Mouse (Mus musculus) retina, postnatal 7 days (tissue): ENCODE results near the gene Mical3.

Experiments
- DNase-seq: peaks from one replicate; pipeline ENCODE4 v3.0.0-alpha.2; 2012; ENCODE audit warnings: low read depth, low spot score

The Mical3 gene

DNA sequence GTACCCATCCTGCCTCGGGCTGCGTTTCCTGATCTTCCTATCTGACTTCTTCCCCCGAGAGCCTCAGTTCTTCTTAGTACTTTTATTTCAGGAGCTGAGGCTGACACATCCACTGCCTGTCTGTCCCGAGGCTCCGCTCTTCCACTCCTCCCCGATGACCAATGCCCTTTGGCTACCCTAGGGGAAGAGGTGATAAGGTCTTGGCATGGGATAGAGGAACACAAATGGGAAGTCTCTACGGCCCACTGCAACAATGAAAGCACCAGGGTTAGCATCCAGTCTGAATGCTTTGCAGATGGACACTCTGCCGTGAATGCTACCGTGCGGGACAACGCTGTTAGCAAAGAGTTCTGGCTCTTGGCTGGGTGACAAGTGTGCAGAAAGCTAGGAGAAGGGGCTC lies 116.5 kb downstream of the Mical3 start:
- DNase-seq: no peak

DNA sequence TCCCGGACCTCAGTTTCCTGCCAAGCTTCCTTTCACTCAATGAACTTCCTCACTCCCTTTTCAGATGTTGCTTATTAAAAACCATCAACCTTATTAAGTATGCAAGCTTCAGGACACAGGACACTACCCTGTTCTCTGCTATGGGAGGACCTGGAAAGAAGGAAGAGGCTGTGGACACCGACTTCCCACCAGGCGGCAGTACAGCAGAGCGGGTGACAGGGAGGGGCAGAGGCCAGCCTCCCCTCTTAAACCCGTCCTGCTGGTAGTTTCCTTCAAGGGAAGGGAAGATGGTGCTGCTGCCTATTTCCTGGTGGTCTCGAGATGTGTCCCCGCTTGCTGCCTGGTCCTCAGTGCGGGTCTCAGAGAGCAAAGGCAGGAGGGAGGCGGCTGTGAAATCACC lies 117.0 kb downstream of the Mical3 start:
- peak; percentile 11 for DNase-seq

GRCm38 (mm10) chr6:121011709-121012108 lies 119.1 kb downstream of the Mical3 start:
- DNase-seq: no peak

DNA sequence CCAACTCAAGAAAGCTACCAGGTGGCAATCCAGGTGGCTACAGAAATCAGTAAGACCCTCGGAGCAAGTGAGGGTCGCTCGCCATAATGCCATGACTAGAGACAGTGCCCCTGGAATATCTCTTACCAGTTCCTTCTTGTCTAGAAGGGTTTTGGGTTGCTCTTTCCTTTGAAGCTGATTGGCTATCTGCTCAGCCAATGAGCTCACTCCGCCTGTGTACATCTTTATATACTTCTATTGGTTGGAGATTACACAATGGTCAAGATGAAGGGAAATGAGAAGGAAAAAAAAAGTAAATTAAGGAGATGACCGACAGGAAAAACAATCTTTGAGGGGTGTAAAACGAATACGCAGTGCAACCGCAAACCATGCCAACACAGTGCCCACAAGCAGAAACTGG lies 121.1 kb downstream of the Mical3 start:
- no peak for DNase-seq

GRCm38 (mm10) chr6:121004959-121005358 lies 125.8 kb downstream of the Mical3 start:
- DNase-seq: no peak

DNA sequence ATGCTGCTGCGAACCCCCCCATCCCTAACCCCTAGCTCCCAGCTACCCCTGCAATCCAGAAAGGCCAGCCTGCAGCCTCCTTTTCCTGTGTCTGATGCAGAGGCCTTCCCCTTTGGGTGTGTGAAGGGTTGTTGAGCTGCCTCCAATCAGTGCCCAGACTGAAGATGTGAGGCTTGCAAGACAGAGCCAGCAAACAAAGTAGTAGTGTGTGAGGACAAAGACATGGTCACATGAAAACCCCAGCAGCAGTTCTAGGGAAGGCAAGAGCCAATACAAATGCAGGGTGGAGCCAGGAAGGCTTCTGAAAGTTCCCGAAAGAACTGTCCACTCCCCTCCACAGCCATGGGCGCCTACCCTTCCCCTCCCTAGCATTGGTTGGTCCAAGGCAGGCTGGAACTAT lies 127.8 kb downstream of the Mical3 start:
- no peak for DNase-seq

DNA sequence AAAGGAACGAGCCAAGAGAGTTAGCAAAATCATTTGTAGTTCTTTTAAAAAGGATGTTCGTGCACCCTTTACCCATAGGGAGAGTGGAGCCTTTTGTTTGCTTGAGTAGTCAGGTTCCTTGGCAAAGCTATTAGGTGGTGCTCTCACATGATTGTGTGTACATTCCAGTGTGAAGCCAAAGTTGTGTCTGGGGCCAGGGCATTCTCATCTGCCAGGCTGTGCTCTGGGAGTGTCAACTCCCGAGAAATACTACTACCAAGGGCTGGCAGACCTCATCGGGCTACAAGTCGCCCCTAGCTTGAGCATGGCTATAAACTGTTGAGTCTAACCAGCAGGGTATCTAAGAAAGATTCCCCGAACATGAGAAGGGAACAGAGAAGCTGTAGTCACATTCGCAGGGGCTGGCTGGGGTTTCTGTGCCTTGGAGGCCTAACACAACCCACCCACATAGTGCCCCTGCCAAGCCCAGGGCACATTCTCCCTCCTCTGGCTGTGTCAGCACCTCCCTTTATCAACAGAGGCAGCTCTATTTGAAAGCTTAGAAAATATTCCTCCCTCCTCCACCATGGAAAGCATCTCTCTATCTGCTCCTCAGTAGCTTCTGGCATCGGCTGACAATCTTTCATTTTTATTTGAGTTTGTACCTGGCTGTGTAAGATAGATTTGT lies 130.8 kb downstream of the Mical3 start:
- no peak for DNase-seq

GRCm38 (mm10) chr6:120999087-120999486 lies 131.7 kb downstream of the Mical3 start:
- DNase-seq: no peak

DNA sequence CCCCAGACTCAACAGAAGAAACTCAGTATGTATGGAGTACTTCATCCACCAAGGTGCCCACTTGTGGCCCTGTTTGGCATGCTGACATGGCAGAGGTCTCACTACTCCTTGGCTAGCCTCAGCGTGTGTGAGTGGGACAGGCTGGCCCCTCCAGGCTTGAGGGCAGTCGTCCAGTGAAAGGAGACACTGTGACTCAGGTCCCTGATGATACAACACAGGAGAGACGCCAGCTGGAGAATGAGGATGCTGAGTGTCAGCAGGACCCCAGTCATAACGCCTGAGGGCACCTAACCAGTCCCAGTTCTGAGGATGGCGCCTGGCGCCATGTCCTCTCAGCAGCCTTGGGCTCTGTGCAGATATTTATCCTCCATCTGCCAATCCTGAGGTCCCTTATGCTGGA lies 134.2 kb downstream of the Mical3 start:
- DNase-seq: no peak

- no peak for DNase-seq
Measured at GRCm38 (mm10) chr6:120995541-120995940, 135.3 kb downstream of the Mical3 start.

DNA sequence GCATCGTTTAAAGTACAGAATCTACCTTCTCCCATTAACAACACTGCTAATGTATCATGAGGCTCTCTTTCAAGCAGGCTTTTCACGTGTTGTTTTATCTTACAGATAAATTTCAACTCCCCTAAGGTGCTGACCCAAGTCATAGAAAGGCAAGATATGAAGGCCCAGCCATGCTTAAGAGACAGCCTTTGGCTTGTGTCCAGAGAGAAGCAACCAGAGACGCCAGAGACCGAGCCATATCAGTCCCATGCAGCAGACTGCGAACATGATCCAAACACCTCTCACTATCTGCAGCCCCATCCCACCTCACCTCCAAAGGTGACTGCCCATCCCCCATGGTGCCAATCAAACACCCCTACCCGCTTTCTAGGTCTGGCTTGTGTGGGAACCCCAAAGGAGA lies 138.9 kb downstream of the Mical3 start:
- no peak for DNase-seq

GRCm38 (mm10) chr6:120987571-120988084 lies 143.2 kb downstream of the Mical3 start:
- DNase-seq: no peak

DNA sequence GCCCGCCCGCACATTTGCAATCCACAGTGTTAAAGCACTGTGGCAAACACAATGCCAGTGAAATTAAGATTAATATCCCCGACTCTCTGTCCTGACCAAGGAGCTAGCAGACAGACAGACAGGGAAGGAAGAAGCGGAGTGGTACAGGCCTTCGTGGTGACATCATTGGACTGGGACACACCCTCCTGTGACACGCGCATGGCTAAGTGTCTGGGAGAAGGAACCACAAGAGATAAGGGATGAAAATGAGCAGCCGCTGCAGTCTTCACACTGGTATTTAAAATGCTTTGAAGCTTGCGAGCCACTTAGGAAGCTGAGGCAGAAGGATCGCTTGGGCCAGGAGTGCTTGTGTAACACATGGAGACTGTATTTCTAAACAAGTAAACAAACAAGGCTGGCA lies 143.6 kb downstream of the Mical3 start:
- no peak for DNase-seq

DNA sequence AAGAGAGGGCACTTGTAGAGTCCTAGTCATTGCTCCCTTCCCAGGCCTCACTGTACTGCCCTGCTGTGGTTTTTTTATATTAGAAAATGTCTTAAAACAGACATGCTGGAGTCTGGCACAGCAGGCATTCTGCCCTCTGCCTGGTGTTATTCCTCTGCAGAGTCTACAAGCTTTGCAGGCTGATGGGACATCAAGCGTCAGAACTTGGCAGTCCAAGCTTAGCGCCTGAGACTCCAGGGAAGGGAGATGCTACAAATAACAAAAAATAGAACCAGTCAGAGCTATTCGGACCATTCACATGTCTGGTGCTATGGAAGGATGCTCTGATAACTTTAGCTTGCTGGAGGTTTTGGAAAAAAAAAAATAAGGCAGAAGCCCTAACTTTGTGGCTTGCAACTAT lies 144.6 kb downstream of the Mical3 start:
- DNase-seq: no peak

GRCm38 (mm10) chr6:120982314-120982713 lies 148.5 kb downstream of the Mical3 start:
- DNase-seq: no peak

- no peak for DNase-seq
Measured at GRCm38 (mm10) chr6:120981537-120981936, 149.3 kb downstream of the Mical3 start.

- DNase-seq: no peak
Measured at GRCm38 (mm10) chr6:120978019-120978621, 152.7 kb downstream of the Mical3 start.

DNA sequence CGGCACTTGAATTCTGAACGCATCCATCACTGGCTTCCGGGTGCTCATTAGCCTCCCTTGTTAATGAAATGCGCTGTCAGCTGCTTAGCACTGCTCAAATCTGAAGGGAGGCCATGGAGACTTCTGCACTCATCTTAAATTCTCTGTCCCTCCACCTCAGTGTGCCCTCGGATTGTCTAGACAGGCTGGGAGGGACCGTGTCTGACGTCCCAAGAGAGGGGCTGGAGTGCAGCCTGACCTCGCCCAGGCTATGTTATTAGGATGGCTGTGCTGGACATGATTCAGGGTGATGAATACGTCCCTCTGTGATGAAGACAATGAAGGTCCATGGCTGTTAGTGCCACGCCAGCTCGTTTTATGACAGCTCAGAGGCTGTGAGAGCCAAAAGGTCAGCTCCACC lies 153.8 kb downstream of the Mical3 start:
- DNase-seq: no peak

GRCm38 (mm10) chr6:120976097-120976496 lies 154.7 kb downstream of the Mical3 start:
- DNase-seq: no peak

GRCm38 (mm10) chr6:120971797-120972590 lies 158.8 kb downstream of the Mical3 start:
- peak; percentile 66 for DNase-seq

DNA sequence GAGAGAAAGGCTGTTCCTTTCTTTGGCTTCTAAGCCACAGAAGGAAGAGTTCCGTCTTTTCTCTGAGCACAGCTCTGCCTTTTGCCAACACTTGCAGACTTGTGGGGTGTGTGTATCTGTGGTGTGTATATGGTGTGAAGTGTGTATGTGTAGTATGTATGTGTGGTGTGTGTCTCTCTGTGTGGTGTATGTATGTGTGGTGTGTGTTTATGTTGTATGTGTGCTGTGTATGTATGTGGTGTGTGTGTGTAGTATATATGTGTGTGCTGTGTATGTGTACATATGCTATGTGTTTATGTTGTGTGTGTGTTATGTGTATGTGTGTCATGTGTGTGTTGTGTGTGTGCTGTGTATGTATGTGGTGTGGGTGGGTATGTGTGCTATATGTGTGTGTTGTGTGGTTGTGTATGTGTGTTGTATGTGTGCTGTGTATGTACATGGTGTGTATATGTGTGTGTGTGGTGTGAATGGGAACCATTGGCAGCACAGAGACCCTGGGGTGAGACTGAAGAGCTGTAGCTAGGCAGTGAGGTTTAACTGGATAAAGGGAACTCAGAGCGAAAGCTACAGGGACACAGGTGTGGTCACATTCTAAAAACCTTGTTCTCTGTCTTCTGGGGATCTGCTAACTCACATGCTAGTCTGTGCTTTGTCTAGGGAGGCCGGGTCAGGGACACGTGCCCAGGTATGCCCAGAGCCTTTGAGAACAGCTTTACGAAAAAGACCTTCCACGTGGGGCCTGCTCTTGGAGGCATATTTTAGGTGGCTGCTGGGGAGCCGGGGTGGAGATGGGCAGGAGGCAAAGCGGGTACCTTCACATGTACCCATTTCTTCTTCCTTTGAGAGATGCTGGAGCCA lies 159.6 kb downstream of the Mical3 start:
- no peak for DNase-seq

DNA sequence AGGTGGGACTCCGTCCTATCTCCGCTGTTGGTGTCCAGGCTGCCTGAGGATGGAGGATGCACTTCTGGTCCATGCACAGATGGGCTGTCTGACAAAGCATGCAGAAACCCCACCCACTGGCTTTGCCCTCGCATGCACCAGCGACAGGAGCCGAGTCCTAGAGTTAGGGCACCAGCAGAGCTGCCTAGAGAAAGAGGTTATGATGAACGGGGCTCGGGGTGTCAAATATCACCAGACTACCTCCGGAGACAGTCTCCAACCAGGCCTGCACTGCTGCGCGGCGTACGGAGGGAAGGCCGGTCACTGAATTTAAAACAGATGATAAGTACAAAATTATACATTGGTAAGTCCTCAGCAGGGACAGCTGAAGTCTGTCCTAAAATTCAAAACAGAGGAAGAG lies 165.0 kb downstream of the Mical3 start:
- DNase-seq: no peak
